Mouse (Mus musculus): ENCODE results near the gene Abcc4.

GRCm38 (mm10) chr14:118749068-118749467 is 43.0 kb upstream of the Abcc4 start:
- TF ChIP-seq POLR2A (IDR thresholded peaks at IDR 0.05; ENCODE audit: borderline replicate concordance, extremely low read depth, low read depth, low read length) (no peak), CTCF (IDR thresholded peaks at IDR 0.05; ENCODE audit: insufficient read depth, low read length) (no peak)

Data from lung, adult 2 months (tissue).